Mouse (Mus musculus): ENCODE results near the gene Myo1c.

- no peak for TF ChIP-seq CTCF (conservative IDR thresholded peaks at IDR 0.05; ENCODE audit: low read length)
- no peak for TF ChIP-seq POU5F1 (IDR thresholded peaks at IDR 0.05; ENCODE audit: borderline replicate concordance, low read length)
- no peak for TF ChIP-seq NANOG (IDR thresholded peaks at IDR 0.05; ENCODE audit: borderline replicate concordance, low read length)
Observed at GRCm38 (mm10) chr11:75632921-75633320, 17.4 kb upstream of the Myo1c start.
